Mouse (Mus musculus): Measurements from ENCODE around the gene BC030867.

- TF ChIP-seq CTCF (IDR thresholded peaks at IDR 0.05; ENCODE audit: insufficient read depth, low read length) = no peak
- no peak for TF ChIP-seq POLR2A (IDR thresholded peaks at IDR 0.05; ENCODE audit: borderline replicate concordance, extremely low read depth, low read depth, low read length)
Measured at GRCm38 (mm10) chr11:102283922-102284321, 35.2 kb downstream of the BC030867 start.

Measured in lung, adult 2 months (tissue).